7 mouse cellular contexts compared by ENCODE assay signal in genomic region chr9:94537051-94537917, GRCm38 (mm10). TPM values are rescaled to one million over a fixed set of nuclear protein-coding genes. Genes with fewer than 3 reads are reported as not detected.
DNase-seq lines count a peak whose midpoint lies in the region; ATAC-seq and TF ChIP-seq lines count a peak whose summit lies in the region.

No protein-coding gene starts in this region.

- peak; percentile 41 for ATAC-seq in intestine, postnatal 0 days
- ATAC-seq in limb, embryonic 11.5 days (ENCODE audit: insufficient number of reproducible peaks, low FRiP score, low TSS enrichment, low read depth): peak; percentile 55
- peak; percentile 77 for ATAC-seq in midbrain, embryonic 13.5 days

- no peak for TF ChIP-seq POLR2A in small intestine, adult 2 months (IDR thresholded peaks at IDR 0.05; ENCODE audit: low read depth, low read length)

- WGBS in intestine, postnatal 0 days: under 1% methylated on average over 95 of the region's 103 CpGs
- 0% methylated on average over 87 of the region's 103 CpGs for WGBS in limb, embryonic 11.5 days
- under 1% methylated on average over 100 of the region's 103 CpGs for WGBS in midbrain, embryonic 13.5 days
- under 1% methylated on average over 103 of the region's 103 CpGs for WGBS in small intestine, adult 2 months

- H3K4me3 ChIP-seq in intestine, postnatal 0 days (ENCODE audit: low read depth, low read length): peak overlapping the region; percentile 72
- H3K4me3 ChIP-seq in limb, embryonic 11.5 days (ENCODE audit: low read depth, low read length): peak overlapping the region; percentile 67
- H3K4me3 ChIP-seq in midbrain, embryonic 13.5 days (replicated peaks): peak overlapping the region; percentile 78
- peak overlapping the region; percentile 74 for H3K4me3 ChIP-seq in small intestine, adult 2 months (ENCODE audit: low read depth, low read length)

- H3K36me3 ChIP-seq in intestine, postnatal 0 days (ENCODE audit: control insufficient read depth, insufficient read depth): no peaks in the 10 kb centered on the region
- no peaks in the 10 kb centered on the region for H3K36me3 ChIP-seq in limb, embryonic 11.5 days (ENCODE audit: control insufficient read depth, insufficient read depth, low read length)
- H3K36me3 ChIP-seq in midbrain, embryonic 13.5 days: no peaks in the 10 kb centered on the region
- no peaks in the 10 kb centered on the region for H3K36me3 ChIP-seq in small intestine, adult 2 months (ENCODE audit: control insufficient read depth, insufficient read depth, low read length)

- peak; percentile 66 for DNase-seq in adrenal gland, adult 8-10 months
- peak; percentile 82 for DNase-seq in embryo, embryonic 9.5 days (ENCODE audit: extremely low spot score)
- DNase-seq in gastrocnemius, postnatal 4 days (ENCODE audit: low spot score in 2 of 2): peak; percentile 53 to 74
- DNase-seq in limb, embryonic 11.5 days (ENCODE audit: low spot score): peak; percentile 79

- peak; percentile 73 for TF ChIP-seq CTCF in intestine, postnatal 0 days (IDR thresholded peaks at IDR 0.05; ENCODE audit: low read depth)
- TF ChIP-seq CTCF in small intestine, adult 2 months (IDR thresholded peaks at IDR 0.05; ENCODE audit: extremely low read depth, insufficient read length, insufficient replicate concordance, low read depth, low read length): no peak

- no peaks in the 10 kb centered on the region for H3K27me3 ChIP-seq in intestine, postnatal 0 days (replicated peaks; ENCODE audit: control insufficient read depth, insufficient read depth, low read length)
- H3K27me3 ChIP-seq in limb, embryonic 11.5 days (ENCODE audit: control insufficient read depth, insufficient read depth, low read length): no peaks in the 10 kb centered on the region
- H3K27me3 ChIP-seq in midbrain, embryonic 13.5 days: no peaks in the 10 kb centered on the region
- H3K27me3 ChIP-seq in small intestine, adult 2 months (ENCODE audit: control insufficient read depth, insufficient read depth, low read length): no peaks in the 10 kb centered on the region

- no peaks in the 10 kb centered on the region for H3K4me1 ChIP-seq in intestine, postnatal 0 days (replicated peaks; ENCODE audit: control insufficient read depth, insufficient read depth, low read length)
- 0 out of 2 replicates have a peak, but pooled peaks cover 2% of the 10 kb centered on the region for H3K4me1 ChIP-seq in limb, embryonic 11.5 days (ENCODE audit: control insufficient read depth, insufficient read depth, low read length)
- peaks cover 50% of the 10 kb centered on the region for H3K4me1 ChIP-seq in midbrain, embryonic 13.5 days (replicated peaks)
- H3K4me1 ChIP-seq in small intestine, adult 2 months (ENCODE audit: control insufficient read depth, insufficient read depth, insufficient read length, low read length): no peaks in the 10 kb centered on the region

- no peaks in the 10 kb centered on the region for H3K9me3 ChIP-seq in intestine, postnatal 0 days (ENCODE audit: control insufficient read depth)
- H3K9me3 ChIP-seq in limb, embryonic 11.5 days (ENCODE audit: control insufficient read depth, low read length): no peaks in the 10 kb centered on the region
- no peaks in the 10 kb centered on the region for H3K9me3 ChIP-seq in midbrain, embryonic 13.5 days

- peak overlapping the region; percentile 71 for H3K9ac ChIP-seq in intestine, postnatal 0 days (ENCODE audit: low read depth, low read length)
- peak overlapping the region; percentile 79 for H3K9ac ChIP-seq in limb, embryonic 11.5 days (ENCODE audit: low read length)
- peak overlapping the region; percentile 88 for H3K9ac ChIP-seq in midbrain, embryonic 13.5 days (replicated peaks)

- peak overlapping the region; percentile 92 for H3K4me2 ChIP-seq in intestine, postnatal 0 days (replicated peaks; ENCODE audit: low read depth)
- peak overlapping the region; percentile 92 for H3K4me2 ChIP-seq in limb, embryonic 11.5 days (ENCODE audit: low read depth, severe bottlenecking)
- H3K4me2 ChIP-seq in midbrain, embryonic 13.5 days (replicated peaks): peak overlapping the region; percentile 85

- peak overlapping the region; percentile 96 for H3K27ac ChIP-seq in intestine, postnatal 0 days (ENCODE audit: low read depth, low read length)
- H3K27ac ChIP-seq in limb, embryonic 11.5 days (replicated peaks; ENCODE audit: low read depth, low read length): peak overlapping the region; percentile 91
- peak overlapping the region; percentile 95 for H3K27ac ChIP-seq in midbrain, embryonic 13.5 days
- H3K27ac ChIP-seq in small intestine, adult 2 months (ENCODE audit: insufficient read depth, low read depth, low read length): peak overlapping the region; percentile 47

RNA-seq across cellular contexts. Expression of gene 1190002N15Rik, which starts 0.6 kb away (rescaled TPM):
- total RNA-seq in adrenal gland, adult 8-10 months (2022): 10 to 100 TPM; 14.0 to 21.4 (median 17.1) TPM
- total RNA-seq in gastrocnemius, postnatal 4 days (2021): 10 to 100 TPM; 28.6 to 31.9 TPM
- 18.5 and 19.7 TPM in 2 replicates for polyA plus RNA-seq in intestine, postnatal 0 days (2015; fragmentation: Nextera tagmentation; extraction: Ambion mirVana)
- 27.0 and 28.1 TPM in 2 replicates for polyA plus RNA-seq in limb, embryonic 11.5 days (2014; fragmentation: Nextera tagmentation; extraction: Ambion mirVana)
- 5.8 and 5.9 TPM in 2 replicates for polyA plus RNA-seq in midbrain, embryonic 13.5 days (2015; fragmentation: Nextera tagmentation; extraction: Ambion mirVana)
- polyA plus RNA-seq in small intestine, adult 2 months (2012; rRNA removed): 6.5 and 16.0 TPM in 2 replicates

Comparison
In these comparisons a context has a peak if more than half of its experiments do, and no peak if none do; other contexts are left out.
1. Peak in every context shown above with its lines: DNase-seq, ATAC-seq, H3K4me3 ChIP-seq and H3K27ac ChIP-seq.